In the genomic region with DNA sequence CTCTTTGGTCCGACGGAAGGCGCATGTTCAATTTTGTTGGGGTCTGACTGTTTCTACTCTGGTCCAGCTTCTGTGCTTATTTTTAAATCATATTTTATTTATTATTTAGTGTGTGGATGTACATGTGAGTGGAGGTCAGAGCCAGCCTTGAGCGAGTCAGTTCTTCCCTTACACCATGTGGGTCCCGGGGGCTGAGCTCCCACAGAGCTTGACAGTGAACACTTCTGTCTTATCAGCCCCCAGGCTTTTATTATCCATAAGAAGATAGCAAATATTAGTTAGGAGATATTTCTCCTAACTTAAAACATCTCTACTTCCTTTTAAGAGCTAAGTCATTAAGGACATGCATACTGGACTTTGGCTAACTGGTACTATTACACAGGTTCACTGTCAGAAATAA, we compare ENCODE assay signal across 18 mouse cellular contexts.
DNase-seq lines count a peak whose midpoint lies in the region; ATAC-seq and TF ChIP-seq lines count a peak whose summit lies in the region.
"Had no signal": no experiment of that assay in that cellular context is flagged by ENCODE, and none has a peak within 500 bp of the region (broad histone marks: within the 10 kb centered on the region; RNA-seq: fewer than 3 reads in every experiment).

No protein-coding gene starts in this region.

- no peak for DNase-seq in retina, postnatal 1 day
- DNase-seq: adrenal gland, adult 2 months; adrenal gland, adult 8-10 months; adrenal gland, postnatal 10 days; adrenal gland, postnatal 14 days; adrenal gland, postnatal 25 days; adrenal gland, postnatal 36 days; B cell, adult 2 months; cerebellum, adult 11 months; cerebellum, adult 11-12 months; cerebellum, adult 18-20 months had no signal

- H3K9me3 ChIP-seq in intestine, embryonic 15.5 days, result no peaks in the 10 kb centered on the region
- H3K9me3 ChIP-seq in intestine, postnatal 0 days (ENCODE audit: control insufficient read depth), result no peaks in the 10 kb centered on the region
- no peaks in the 10 kb centered on the region for H3K9me3 ChIP-seq in intestine, embryonic 16.5 days (ENCODE audit: control insufficient read depth, low read length)
- H3K9me3 ChIP-seq: G1E had no signal

- H3K27ac ChIP-seq in intestine, embryonic 15.5 days, result no peak overlapping the region
- no peak overlapping the region for H3K27ac ChIP-seq in intestine, postnatal 0 days (ENCODE audit: low read depth, low read length)
- H3K27ac ChIP-seq in intestine, embryonic 16.5 days (ENCODE audit: low read length), result no peak overlapping the region

- 83% methylated on average over 5 of the region's 5 CpGs for WGBS in intestine, embryonic 15.5 days
- 70% methylated on average over 5 of the region's 5 CpGs for WGBS in intestine, postnatal 0 days
- 77% methylated on average over 5 of the region's 5 CpGs for WGBS in intestine, embryonic 16.5 days

- no peaks in the 10 kb centered on the region for H3K27me3 ChIP-seq in intestine, embryonic 15.5 days (replicated peaks)
- H3K27me3 ChIP-seq in intestine, postnatal 0 days (replicated peaks; ENCODE audit: control insufficient read depth, insufficient read depth, low read length), result no peaks in the 10 kb centered on the region
- H3K27me3 ChIP-seq in intestine, embryonic 16.5 days (replicated peaks; ENCODE audit: control insufficient read depth, insufficient read depth, low read length), result no peaks in the 10 kb centered on the region

- H3K4me2 ChIP-seq in intestine, embryonic 15.5 days (replicated peaks), result no peak overlapping the region
- H3K4me2 ChIP-seq in intestine, postnatal 0 days (replicated peaks; ENCODE audit: low read depth), result no peak overlapping the region
- no peak overlapping the region for H3K4me2 ChIP-seq in intestine, embryonic 16.5 days (ENCODE audit: low read depth, low read length)

- no peak for TF ChIP-seq CTCF in intestine, postnatal 0 days (IDR thresholded peaks at IDR 0.05; ENCODE audit: low read depth)

- H3K4me3 ChIP-seq in intestine, embryonic 15.5 days (replicated peaks), result no peak overlapping the region
- no peak overlapping the region for H3K4me3 ChIP-seq in intestine, postnatal 0 days (ENCODE audit: low read depth, low read length)
- H3K4me3 ChIP-seq in intestine, embryonic 16.5 days (ENCODE audit: low read length), result no peak overlapping the region

- H3K4me1 ChIP-seq in intestine, embryonic 15.5 days (replicated peaks), result no peaks in the 10 kb centered on the region
- no peaks in the 10 kb centered on the region for H3K4me1 ChIP-seq in intestine, postnatal 0 days (replicated peaks; ENCODE audit: control insufficient read depth, insufficient read depth, low read length)
- H3K4me1 ChIP-seq in intestine, embryonic 16.5 days (ENCODE audit: control insufficient read depth, insufficient read depth, low read length), result no peaks in the 10 kb centered on the region

- peak; percentile 70; the same call in 1 of the 2 replicates for ATAC-seq in intestine, embryonic 15.5 days
- ATAC-seq in intestine, postnatal 0 days, result no peak
- peak; percentile 60 for ATAC-seq in intestine, embryonic 16.5 days
- ATAC-seq: activated CD4-positive, CD25-positive, alpha-beta regulatory T cell, adult 4 months; CD4-positive, CD25-positive, alpha-beta regulatory T cell, adult 4 months; Patski had no signal

- H3K36me3 ChIP-seq in intestine, embryonic 15.5 days, result no peaks in the 10 kb centered on the region
- no peaks in the 10 kb centered on the region for H3K36me3 ChIP-seq in intestine, postnatal 0 days (ENCODE audit: control insufficient read depth, insufficient read depth)
- no peaks in the 10 kb centered on the region for H3K36me3 ChIP-seq in intestine, embryonic 16.5 days (ENCODE audit: control insufficient read depth, insufficient read depth, low read length)
- H3K36me3 ChIP-seq: G1E had no signal

- no peak overlapping the region for H3K9ac ChIP-seq in intestine, embryonic 15.5 days
- H3K9ac ChIP-seq in intestine, postnatal 0 days (ENCODE audit: low read depth, low read length), result no peak overlapping the region
- H3K9ac ChIP-seq in intestine, embryonic 16.5 days (ENCODE audit: low read depth, low read length), result no peak overlapping the region
